Mouse (Mus musculus): ENCODE results near the gene Gm16503. TPM values are rescaled to one million over a fixed set of nuclear protein-coding genes. Genes with fewer than 3 reads are reported as not detected.
"Not testable (repeated sequence)": the region's sequence is repeated elsewhere in the genome, so short reads cannot be mapped to it uniquely, and the experiment has no call there.

The Gm16503 gene
- 0.60 and 0.68 TPM in 2 replicates for polyA plus RNA-seq (2011; ENCODE audit: insufficient read depth, insufficient read length, low replicate concordance, missing spikeins)

DNA sequence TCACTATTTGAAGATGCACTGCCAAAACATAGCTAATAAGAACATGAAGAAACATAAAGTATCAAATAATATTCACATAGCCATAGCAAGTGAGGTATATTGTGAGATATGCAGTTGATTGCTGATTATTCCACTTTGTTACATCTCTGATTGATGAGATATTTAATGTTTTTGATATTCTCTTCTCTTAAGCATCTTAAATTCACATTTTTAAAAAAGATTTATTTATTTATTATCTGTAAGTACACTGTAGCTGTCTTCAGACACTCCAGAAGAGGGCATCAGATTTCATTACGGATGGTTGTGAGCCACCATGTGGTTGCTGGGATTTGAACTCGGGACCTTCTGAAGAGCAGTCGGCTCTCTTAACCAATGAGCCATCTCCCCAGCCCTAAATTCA is at the start of gene Gm16503:
Gm16503 (plus strand) TSS at position 301 of the 400 bp plus-strand sequence.
- not testable (repeated sequence) for H3K4me3 ChIP-seq (replicated peaks; ENCODE audit: control insufficient read depth, low read depth, low read length); H3K4me1 ChIP-seq (ENCODE audit: control insufficient read depth, insufficient read depth, low read length); H3K27ac ChIP-seq (ENCODE audit: control insufficient read depth, insufficient read depth, low read depth, low read length, poor library complexity)
- 77% methylated on average over 3 of the region's 3 CpGs for WGBS

DNA sequence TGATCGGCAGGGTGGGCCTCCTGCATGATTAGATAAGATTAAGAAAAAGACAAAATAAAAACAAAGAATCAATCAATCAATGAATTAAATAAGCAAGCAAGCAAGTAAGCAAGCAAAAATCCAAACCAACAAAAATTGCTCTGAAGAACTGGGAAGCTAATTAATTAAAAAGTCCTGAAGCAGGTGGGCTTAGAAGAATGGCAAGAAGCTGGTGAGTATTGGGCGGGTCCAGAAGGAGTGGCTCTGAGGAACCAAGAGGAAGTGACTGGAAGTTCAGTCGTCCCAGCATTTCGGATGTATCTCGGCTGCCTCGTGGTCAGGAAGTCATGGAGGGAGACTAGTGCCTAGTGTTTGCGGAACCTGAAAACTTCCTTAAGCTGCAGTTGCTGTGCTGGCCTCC is 47.9 kb upstream of the Gm16503 start, which contains the start of gene Zfp982:
Zfp982 (plus strand) TSS at position 301 of the 400 bp plus-strand sequence.
- not testable (repeated sequence) for H3K4me3 ChIP-seq (replicated peaks; ENCODE audit: control insufficient read depth, low read depth, low read length); H3K27ac ChIP-seq (ENCODE audit: control insufficient read depth, insufficient read depth, low read depth, low read length, poor library complexity); H3K4me1 ChIP-seq (ENCODE audit: control insufficient read depth, insufficient read depth, low read length)
- 76% methylated on average over 7 of the region's 7 CpGs for WGBS

DNA sequence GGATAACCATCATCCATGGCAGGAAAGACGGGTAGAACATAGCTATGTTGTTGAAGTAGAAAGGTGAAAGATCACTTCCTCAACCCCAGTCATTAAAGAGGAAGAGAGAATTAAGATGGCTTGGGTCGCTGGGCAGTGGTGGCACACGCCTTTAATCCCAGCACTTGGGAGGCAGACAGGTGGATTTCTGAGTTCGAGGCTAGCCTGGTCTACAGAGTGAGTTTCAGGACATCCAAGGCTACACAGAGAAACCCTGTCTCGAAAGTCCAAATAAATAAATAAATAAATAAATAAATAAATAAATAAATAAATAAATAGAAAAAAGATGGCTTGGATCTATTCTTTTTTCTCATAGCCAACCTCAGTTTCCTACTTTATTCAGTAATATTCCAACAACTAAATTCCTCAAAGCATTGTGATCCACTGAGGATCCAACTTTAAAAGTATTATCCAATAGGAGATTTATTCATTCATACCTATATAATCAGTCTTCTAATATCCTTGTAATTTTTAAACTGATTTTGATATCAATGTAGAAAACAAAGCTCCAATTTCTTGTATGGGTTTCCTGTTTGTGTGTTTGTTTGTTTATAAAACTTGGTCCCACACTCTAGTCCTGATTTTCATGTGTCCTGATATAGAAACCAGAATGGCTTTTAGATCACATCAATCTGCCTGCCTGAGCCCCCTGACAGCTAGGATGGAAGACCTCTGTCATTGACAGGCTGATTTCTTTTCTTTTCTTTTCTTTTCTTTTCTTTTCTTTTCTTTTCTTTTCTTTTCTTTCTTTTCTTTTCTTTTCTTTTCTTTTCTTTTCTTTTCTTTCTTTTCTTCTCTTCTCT is 41.0 kb upstream of the Gm16503 start:
- H3K27ac ChIP-seq (ENCODE audit: control insufficient read depth, insufficient read depth, low read depth, low read length, poor library complexity); H3K4me1 ChIP-seq (ENCODE audit: control insufficient read depth, insufficient read depth, low read length); H3K4me3 ChIP-seq (replicated peaks; ENCODE audit: control insufficient read depth, low read depth, low read length): not testable (repeated sequence)
- TF ChIP-seq POLR2A (IDR thresholded peaks at IDR 0.05; ENCODE audit: borderline replicate concordance, control insufficient read depth, low read depth, low read length), result peak; percentile 20; the same call in 1 of the 2 replicates
- WGBS, result 72% methylated on average over 5 of the region's 5 CpGs

- no peak overlapping the region for H3K4me3 ChIP-seq (replicated peaks; ENCODE audit: control insufficient read depth, low read depth, low read length)
- TF ChIP-seq POLR2A (IDR thresholded peaks at IDR 0.05; ENCODE audit: borderline replicate concordance, control insufficient read depth, low read depth, low read length), result no peak
- no peak for TF ChIP-seq CTCF (IDR thresholded peaks at IDR 0.05; ENCODE audit: control insufficient read depth, insufficient read depth, low read length)
- H3K4me1 ChIP-seq (ENCODE audit: control insufficient read depth, insufficient read depth, low read length), result no peaks in the 10 kb centered on the region
- WGBS, result 72% methylated on average over 2 of the region's 2 CpGs
- no peak overlapping the region for H3K27ac ChIP-seq (ENCODE audit: control insufficient read depth, insufficient read depth, low read depth, low read length, poor library complexity)
These were observed 30.8 kb upstream of the Gm16503 start for GRCm38 (mm10) chr4:147509174-147509573.

DNA sequence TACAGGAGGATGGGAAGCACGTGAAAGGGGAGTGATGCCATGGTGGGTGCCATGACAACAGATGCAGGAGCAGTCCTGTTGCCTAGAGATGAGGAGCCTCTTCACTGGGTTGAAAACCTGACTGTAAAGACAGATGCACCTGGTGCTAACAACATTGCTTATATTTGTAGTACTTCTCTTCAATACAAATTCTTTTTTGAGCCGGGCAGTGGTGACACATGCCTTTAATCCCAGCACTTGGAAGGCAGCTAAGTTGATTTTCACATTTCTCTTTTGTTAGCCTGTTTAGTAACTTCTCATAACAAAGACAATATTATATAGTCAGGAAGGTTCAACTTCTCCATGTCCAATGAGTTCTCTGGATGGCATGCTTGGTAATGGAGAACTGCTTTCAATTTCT is 21.0 kb upstream of the Gm16503 start:
- Histone ChIP-seq H3K4me1 (ENCODE audit: control insufficient read depth, insufficient read depth, low read length) (no peaks in the 10 kb centered on the region), H3K4me3 (replicated peaks; ENCODE audit: control insufficient read depth, low read depth, low read length) (no peak overlapping the region), H3K27ac (ENCODE audit: control insufficient read depth, insufficient read depth, low read depth, low read length, poor library complexity) (no peak overlapping the region)
- no peak for TF ChIP-seq POLR2A (IDR thresholded peaks at IDR 0.05; ENCODE audit: borderline replicate concordance, control insufficient read depth, low read depth, low read length)
- no peak for TF ChIP-seq CTCF (IDR thresholded peaks at IDR 0.05; ENCODE audit: control insufficient read depth, insufficient read depth, low read length)
- whole genome bisulfite sequencing, result 66% methylated on average over 2 of the region's 2 CpGs

- Histone ChIP-seq H3K27ac (ENCODE audit: control insufficient read depth, insufficient read depth, low read depth, low read length, poor library complexity) (no peak overlapping the region), H3K4me1 (ENCODE audit: control insufficient read depth, insufficient read depth, low read length) (no peaks in the 10 kb centered on the region), H3K4me3 (replicated peaks; ENCODE audit: control insufficient read depth, low read depth, low read length) (no peak overlapping the region)
- TF ChIP-seq CTCF (IDR thresholded peaks at IDR 0.05; ENCODE audit: control insufficient read depth, insufficient read depth, low read length) (no peak), POLR2A (IDR thresholded peaks at IDR 0.05; ENCODE audit: borderline replicate concordance, control insufficient read depth, low read depth, low read length) (no peak)
These were observed 19.9 kb upstream of the Gm16503 start for GRCm38 (mm10) chr4:147520100-147520499.

DNA sequence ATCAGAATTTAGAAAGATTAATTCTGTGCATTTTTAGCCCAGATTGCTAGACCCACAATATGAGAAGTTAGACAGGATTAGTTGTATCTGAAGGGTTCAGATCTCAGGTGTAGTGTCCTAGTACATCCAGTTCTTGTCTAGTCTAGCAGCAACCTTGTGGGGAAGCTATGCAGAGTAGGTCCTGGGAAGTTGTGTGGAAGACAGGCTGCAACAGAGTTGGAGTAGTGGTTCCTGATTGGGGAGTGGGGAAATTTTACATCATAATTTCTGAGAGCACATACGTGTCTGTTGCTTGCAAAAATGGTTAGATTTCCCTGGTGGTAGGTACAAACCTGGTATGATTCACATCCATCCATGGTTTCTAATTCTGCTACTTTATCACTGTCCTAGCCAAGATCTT is 14.9 kb upstream of the Gm16503 start:
- TF ChIP-seq POLR2A (IDR thresholded peaks at IDR 0.05; ENCODE audit: borderline replicate concordance, control insufficient read depth, low read depth, low read length) (no peak), CTCF (IDR thresholded peaks at IDR 0.05; ENCODE audit: control insufficient read depth, insufficient read depth, low read length) (no peak)
- Histone ChIP-seq H3K4me3 (replicated peaks; ENCODE audit: control insufficient read depth, low read depth, low read length) (no peak overlapping the region), H3K27ac (ENCODE audit: control insufficient read depth, insufficient read depth, low read depth, low read length, poor library complexity) (no peak overlapping the region), H3K4me1 (ENCODE audit: control insufficient read depth, insufficient read depth, low read length) (no peaks in the 10 kb centered on the region)
- WGBS, result 72% methylated on average over 1 of the region's 1 CpGs

DNA sequence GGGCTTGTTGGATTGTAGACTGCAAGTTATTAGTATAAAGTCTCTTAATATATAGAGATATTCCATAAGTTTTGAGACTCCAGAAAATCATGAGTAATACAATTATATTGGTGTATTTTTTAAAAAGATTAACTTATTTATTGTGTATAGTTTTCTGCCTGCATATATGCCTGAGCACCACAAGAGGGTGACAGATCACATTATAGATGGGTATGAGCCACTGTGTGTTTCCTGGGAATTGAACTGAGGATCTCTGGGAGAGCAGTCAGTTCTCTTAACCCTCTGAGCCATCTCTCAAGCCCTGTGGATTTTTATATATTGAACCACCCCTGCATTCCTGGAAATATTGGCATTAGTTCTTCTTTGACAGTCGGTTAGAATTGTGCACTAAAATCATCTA is 9.7 kb upstream of the Gm16503 start:
- no peaks in the 10 kb centered on the region for H3K4me1 ChIP-seq (ENCODE audit: control insufficient read depth, insufficient read depth, low read length)
- WGBS, result 76% methylated on average over 1 of the region's 1 CpGs
- H3K4me3 ChIP-seq (replicated peaks; ENCODE audit: control insufficient read depth, low read depth, low read length), result no peak overlapping the region
- no peak overlapping the region for H3K27ac ChIP-seq (ENCODE audit: control insufficient read depth, insufficient read depth, low read depth, low read length, poor library complexity)
- TF ChIP-seq POLR2A (IDR thresholded peaks at IDR 0.05; ENCODE audit: borderline replicate concordance, control insufficient read depth, low read depth, low read length), result no peak

GRCm38 (mm10) chr4:147535916-147536315 is 4.1 kb upstream of the Gm16503 start:
- H3K4me3 ChIP-seq (replicated peaks; ENCODE audit: control insufficient read depth, low read depth, low read length); H3K4me1 ChIP-seq (ENCODE audit: control insufficient read depth, insufficient read depth, low read length); H3K27ac ChIP-seq (ENCODE audit: control insufficient read depth, insufficient read depth, low read depth, low read length, poor library complexity): not testable (repeated sequence)

Measured in bone marrow, adult 2 months (tissue).